Mouse (Mus musculus) retina, adult 2 months (tissue): ENCODE results near the gene Dpp6.

Experiments used
- DNase-seq: peaks from one replicate; pipeline ENCODE4 v3.0.0-alpha.2; 2012; ENCODE audit warnings: low read depth, low spot score

Gene Dpp6

DNA sequence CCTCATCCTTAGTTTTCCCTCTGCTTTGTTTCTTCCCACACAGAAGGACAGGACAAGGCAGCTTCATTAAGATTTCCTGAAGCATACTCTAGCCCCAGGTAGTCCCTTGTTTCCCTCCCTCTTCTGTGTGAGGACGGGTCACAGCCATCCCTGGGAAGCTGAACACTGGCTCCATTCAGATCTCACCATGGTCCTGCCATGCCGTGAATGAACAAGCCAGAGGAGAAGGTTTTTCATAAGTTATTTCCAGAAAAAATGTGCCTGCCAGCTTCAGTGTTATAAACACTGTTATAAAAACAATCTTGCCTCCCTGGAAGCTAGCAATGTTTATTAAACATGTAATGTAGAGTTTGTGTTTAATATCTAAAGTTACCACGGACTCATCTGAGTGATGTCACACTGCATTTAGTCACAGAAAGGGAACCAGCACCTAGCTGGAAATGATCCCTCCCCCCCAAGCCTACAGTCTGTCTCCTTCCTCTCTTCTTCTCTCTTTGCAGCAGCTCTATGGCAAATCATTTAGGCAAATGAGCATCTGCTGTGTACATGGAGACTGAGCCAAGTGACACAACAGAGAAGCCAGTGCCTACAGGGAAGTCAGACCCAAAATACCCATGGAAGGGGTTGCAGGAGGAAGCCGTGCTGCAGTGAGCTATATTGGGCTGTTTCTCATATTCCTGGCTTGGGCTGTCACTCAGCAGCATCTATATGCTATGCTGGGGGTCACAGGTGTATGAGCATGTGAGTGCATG, 128.3 kb downstream of the Dpp6 start:
- DNase-seq: no peak

DNA sequence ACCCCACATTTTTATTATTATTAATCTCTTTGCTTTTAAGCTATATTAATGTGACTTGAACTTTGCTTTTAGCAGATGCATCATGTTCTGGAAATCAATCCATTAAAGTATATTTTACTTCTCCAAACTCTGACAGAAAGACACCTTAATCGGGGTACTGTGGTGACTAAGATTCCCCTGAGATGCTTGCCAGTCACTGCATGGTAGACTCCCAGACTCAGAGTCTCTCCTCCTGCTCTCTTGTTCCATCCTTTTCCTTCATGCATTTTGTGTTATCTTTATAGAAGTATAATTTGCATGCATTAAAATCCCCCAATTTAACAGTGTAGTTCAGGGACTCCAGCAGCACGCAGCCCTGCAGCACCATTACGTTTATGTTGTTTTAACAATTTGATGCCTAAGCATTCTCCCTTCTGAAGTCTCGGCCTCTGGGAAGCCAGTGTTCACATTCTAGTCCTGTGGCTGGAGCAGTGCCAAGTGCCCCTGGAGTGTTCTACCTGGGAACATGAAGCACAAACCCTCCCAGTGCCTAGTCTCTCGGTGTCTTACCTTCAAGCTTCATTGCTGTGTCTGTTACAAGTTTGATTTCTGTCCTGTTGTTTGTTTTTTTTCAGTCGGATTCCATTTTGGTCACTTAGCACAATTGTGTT, 153.1 kb downstream of the Dpp6 start:
- no peak for DNase-seq

DNA sequence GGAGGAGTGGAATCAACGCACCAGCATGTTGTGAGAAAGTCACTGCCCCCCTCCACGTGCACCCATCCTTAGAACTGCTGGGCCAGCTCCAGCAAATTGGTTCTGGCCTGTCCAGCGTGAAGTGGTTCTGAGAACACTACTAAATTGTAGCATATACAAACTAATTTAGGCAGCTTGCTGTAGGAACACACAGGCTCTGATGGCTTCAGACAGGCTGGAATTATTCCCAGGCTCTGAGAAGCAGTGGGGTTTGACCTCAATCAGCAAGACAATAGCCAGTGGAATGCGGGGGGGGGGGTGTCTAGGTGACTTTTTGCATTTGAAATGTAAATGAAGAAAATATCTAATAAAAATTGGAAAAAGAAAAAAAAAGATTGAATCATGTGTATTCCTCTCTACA, 156.2 kb downstream of the Dpp6 start:
- DNase-seq: no peak

DNA sequence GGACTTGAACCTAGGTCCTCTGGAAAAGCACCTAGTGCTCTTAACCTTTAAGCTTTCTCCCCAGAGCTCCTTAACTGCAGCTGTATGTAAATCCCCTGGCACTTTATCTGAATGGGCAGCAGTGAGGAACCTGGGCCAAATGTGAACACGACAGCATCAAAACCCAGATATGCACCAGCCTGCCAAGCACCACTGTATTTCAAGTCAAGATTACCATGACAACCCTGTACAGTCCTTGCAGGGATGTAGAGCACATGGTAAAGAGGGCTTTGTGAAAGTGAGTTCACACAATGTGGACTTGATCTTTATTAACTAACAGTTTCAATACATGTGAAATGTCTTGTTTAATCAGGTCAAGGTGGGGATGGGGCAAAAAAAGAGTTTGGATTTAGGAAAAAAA, 162.3 kb downstream of the Dpp6 start:
- DNase-seq: no peak

DNA sequence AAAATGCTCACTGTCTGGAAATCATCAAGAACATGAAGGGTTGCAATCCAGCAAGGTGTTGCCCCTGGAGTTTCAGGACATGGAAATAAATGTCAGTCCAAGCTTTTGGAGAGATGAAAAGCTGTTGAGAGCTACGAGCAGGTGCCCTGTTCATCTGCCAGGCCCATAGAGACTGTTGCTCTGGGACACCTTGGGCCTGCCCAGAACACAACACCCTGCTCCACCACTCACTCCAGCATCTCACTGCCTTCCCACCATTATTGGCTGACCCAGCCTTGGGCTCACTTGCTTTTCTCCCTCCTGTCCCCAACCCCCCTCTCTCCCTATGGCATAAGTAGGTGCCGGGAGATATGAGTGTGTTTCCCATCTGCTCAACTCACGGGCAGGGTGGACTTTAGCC, 162.8 kb downstream of the Dpp6 start:
- no peak for DNase-seq

DNA sequence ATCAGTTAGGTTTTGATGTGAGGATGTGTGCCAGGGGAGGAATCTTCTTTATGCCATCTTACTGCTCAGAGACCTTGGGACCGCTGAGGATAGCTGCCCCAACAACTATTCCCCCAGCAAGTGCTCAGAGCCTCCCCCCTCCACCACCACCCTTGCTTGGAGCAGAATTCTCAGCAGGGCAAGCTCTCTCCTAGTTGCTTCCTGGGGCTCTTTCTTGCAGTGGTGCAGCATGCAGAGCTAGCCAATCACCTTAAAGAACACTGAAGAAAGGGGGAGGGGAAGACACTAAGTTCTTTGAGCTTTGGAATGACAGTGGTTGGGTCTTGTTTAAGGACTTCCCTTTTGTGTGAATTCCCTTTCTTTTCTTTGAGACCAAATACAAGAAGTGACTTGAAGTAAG, 168.1 kb downstream of the Dpp6 start:
- DNase-seq: no peak

DNA sequence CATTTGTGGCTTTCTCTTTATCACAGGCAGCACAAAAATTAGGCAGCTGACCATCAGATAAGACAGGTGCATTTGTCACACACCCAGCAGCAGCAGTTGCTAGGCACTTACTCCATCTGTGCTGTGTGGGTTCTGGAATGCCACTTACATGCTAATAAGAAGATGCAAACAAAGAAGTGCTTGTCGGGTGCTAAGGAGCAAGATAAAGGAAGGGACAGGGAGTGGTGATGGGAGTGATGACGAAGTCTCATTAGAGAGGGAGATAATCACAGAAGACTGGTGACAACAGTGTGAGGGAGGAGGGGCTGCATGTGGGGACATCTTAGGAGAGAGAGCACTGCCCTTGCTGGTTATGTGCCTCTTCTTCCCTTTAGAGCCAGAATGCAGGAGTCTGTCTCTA, 174.6 kb downstream of the Dpp6 start:
- DNase-seq: no peak

DNA sequence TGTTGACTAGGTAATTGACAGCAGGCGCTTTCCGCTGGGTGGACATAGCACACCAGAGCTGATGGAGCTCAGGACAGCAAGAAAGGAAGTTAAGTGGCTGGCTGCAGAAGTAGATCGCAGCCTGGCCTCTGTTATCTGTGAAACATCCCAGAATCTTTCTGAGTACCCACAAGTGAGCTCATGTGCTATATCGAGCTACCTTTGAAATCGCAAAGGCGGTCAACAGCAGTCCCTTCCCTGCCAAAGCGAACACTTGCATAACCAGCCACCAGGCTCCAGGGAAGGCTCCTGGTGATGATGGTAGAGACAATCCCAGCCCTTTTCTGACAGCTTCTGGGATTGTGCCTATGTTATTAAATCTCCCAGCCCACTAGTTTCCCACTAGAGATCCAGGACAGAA, 186.5 kb downstream of the Dpp6 start:
- DNase-seq: no peak

DNA sequence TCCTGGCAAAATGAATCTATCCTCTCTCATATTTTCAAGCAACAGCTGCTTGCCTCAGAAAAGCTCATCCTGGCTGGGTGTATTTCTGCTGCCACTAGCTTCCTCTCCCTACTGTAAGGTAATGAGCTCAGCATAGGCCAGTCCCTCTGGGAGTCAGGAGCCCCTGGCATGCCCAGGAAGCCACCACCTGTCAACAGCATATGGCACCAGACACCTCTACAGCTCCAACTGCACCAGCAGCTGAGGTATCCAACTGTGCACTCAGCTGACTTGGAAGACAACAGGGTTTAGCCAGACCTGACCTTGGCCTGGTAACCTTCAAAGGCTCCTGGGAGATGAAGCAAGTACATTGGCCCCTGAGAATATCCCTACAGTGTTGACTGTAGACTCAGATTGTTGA, 192.2 kb downstream of the Dpp6 start:
- DNase-seq: no peak

DNA sequence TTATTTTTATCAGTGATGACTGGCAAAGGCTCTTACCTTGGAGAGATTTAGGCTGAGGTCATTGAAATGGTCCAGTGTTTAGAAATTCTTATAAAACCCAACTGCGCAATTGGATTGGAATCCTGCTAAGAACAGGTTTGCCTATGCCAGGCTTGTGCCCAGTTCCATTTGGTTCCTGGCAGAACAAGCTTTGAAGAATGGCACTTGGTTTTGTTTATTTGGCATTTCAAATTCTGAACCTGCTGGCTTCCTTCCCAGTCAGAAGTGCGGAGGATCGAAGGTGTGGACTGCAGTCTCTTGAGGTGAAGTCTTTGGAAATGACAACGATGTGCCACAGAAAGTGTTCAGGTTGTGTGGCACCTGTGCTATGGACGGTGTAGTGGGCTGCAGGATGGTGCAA, 193.6 kb downstream of the Dpp6 start:
- no peak for DNase-seq

DNA sequence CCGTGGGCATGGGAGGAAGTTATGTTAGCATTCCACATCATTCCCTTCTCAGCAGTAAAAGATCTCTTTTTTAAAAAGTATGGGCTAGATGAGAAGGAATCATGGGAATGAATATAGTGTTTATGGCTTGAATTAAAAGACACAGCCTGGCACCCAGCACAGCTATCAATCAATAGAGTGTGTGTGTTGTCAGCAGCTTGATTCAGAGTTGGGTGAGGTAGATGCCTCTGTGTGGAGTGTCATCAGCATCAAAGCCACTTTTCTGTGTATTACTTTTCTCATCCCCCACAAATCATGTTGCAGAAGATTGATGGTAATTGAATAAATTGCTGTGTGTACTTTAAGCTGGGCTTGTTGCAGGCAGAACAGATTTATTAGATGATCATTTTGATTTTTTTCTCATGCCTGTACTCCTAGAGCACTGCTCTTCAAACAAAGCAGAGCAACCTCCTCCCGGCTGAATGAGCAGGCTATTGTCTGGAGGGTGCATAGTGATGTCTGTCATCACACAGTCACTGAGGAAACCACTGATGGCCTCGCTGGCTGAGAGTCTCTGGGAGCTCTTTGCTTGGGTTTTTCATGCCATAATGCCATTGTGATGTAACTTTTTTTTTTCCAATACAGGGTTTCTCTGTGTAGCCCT, 201.4 kb downstream of the Dpp6 start:
- DNase-seq: no peak

DNA sequence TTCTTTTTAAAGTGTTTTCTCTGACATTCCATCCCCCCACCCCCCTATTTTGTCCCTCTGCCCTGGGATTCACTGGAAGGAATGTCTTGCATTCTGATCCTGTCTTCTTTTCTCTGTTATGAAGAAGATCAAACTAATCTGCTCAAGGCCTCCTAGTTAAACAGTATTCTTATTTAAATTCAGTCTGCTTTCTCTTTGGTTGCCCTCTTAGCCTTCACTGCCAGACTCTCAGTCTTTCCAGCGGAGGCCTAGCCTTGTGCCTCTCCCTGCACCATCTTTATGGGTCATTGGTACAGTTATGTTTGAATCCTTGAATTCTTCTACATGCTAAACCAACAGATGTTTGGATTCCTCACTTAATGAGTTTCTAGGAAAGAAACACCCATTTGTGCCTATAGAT, 211.6 kb downstream of the Dpp6 start:
- DNase-seq: no peak

DNA sequence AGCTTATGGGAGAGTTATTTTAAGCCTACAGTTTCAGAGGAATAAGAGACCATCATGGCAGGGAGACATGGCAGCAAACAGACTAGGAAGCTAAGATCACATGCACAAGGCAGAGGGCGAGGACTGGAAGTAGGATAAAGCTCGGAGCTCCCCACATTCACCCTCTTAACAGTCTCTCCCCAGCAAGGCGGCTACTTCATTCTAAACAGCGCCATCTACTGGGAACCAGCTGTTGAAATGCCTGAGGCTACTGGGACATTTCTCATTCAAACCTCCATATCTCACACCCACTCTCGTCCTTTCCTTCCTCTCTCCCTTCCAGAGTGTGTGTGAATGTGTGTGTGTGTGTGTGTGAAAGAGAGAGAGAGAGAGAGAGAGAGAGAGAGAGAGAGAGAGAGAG, 212.8 kb downstream of the Dpp6 start:
- DNase-seq: no peak

DNA sequence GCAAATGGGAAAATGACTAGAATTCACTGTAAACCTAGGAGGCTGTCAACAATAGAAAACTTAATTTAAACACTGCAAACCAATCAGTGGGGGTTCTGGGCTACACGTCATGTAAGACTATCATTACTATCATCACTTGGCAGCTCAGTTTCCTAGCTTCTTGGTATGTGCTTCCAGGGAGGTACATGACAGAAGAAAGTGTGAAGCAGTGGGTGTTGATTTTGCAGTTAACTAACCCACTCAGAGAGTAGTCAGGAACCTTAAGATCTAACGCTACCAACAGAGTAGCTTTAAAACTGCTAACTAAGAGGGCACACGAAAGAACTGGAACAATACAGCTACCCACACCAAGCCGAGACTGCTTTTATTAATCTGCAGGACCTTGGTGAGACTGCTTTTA, 217.9 kb downstream of the Dpp6 start:
- DNase-seq: no peak

DNA sequence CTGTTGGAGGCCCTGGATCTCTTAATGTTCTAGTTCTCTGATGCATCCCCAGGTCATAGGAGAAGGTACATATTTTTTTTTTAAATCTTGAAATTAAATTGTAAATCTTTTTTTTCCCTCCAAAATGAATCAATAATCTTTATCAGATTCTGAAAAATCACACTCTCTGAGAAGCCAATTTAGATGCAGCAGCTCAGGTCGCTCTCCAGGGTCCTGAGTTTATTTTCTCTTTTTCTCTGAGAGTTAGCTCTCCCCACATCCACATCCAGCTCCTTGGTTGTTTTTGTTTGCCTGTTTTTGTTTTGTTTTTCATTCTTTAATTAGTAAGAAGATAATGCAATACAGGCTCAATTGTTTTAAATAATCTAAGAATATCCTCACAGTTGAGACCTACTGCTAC, 218.3 kb downstream of the Dpp6 start:
- DNase-seq: no peak

DNA sequence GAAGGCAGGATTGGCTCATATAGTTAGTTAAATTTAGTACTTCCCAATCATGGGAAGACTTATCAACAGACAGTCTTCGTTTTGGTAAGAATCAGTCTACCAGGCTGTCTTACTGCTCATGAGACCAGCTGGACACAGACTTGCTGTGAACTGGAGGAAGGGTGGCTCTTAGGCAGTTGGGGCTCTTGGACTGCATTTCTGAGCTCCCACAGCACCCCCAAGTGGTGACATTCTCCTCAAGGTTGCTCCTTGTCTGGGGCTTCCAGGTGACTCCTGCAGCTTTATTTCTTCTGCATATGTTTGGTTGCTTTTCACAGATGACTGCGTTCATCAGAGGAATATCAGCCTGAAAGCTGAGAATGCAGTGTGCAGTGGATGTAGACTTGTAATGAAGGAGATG, 218.9 kb downstream of the Dpp6 start:
- no peak for DNase-seq

DNA sequence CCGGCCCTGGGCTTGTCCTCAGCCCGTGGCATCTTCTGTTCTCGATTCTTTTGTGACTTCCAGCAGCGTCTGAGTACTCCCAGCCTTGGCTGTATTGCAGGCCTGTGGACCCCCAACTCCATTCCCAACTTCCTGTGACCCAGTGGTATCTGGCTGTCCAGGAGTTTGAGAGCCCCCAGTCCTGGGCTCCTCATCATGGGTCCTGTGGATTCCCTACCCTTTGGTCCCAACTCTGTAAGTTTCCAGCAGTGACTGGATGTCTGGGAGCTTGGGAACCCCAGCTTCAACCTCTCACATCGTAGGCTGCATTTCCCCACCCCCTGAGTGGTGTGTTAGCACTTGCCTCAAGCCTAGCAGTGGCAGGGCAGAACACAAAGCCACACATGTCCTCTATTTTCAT, 220.8 kb downstream of the Dpp6 start:
- no peak for DNase-seq

DNA sequence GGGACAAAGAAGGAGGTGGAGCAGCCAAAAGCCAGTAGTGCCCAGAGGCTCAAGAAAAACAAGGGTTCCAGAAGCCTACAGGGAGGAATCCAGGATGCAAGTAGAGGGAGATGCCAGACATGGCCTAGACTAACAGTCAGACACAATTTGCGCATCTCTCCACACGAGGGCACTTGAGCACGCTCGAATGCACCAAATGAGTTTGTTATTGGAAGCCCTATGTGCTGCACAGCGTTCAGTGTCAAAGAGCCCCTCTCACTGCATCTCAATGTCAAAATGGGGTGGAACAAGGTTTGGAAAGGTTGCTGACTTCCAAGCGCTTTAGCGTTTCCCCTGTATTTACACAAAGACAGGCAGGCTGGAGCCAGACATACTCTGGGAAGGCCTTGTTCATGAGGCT, 231.2 kb downstream of the Dpp6 start:
- no peak for DNase-seq

DNA sequence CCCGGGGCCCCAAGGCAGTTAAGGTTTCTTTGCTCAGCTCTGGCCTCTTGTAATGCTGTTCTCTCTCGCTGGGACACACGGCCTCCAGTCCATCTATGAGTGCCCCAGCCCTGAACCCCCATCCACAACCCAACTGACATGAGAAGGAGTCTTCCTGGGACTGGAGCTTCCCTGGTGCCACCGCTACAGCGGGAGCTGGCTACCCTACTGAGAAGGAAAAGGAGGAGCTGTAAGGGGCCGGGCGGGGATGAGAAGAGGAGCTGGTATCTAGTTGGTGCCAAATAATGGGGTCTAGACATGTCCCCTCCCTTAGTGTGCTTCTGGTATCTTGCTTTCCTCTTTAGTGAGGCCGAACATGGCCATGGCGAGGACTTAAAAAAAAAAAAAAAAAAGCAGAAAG, 231.9 kb downstream of the Dpp6 start:
- no peak for DNase-seq

DNA sequence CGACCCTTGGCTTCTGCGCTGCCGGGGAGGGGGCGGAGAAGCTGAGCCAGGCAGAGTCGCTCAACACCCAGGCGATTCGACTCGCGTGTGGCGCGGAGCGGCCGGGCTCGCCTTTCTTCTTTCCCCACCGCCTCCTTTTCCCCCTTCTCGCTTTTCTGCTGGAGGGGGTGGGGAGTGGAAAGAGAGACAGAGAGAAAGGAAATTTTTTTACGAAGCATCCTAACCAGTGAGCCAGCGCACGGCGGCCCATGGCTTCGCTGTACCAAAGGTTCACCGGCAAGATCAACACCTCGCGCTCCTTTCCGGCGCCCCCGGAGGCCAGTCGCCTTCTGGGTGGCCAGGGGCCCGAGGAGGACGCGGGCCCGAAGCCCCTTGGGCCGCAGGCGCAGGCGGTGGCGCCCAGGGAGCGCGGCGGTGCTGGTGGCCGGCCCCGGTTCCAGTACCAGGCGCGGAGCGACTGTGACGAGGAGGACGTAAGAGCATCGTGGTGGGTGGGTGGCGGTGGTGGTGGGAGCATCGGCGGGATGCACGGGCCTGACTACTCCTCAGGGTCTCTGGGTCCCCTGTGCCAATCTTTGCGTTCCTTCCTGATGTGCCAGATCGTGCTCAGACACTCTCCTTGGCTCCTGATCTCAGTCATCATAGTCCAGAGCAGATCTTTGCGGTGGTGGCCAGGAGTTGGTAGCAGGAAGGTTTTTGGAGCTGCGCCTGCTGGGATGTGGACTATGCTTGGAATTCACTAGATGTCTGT, 232.5 kb downstream of the Dpp6 start:
- no peak for DNase-seq

DNA sequence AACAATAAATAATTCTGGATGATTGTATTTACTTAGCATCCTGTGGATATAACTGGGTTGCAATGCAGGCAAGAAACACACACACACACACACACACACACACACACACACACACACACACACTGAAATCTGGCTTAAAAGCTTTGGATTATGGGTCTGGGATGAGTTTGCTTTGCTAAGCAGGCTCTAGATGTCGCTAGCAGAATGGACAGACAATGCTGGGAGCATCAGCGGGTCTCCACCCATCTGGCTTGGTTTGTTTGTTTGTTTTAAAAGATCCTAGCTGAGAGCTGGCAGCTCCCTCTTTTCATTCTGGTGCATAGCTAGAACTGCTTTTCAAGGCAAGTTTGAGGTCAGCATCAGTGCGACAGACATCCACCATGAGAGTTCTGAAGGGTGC, 234.2 kb downstream of the Dpp6 start:
- DNase-seq: no peak

DNA sequence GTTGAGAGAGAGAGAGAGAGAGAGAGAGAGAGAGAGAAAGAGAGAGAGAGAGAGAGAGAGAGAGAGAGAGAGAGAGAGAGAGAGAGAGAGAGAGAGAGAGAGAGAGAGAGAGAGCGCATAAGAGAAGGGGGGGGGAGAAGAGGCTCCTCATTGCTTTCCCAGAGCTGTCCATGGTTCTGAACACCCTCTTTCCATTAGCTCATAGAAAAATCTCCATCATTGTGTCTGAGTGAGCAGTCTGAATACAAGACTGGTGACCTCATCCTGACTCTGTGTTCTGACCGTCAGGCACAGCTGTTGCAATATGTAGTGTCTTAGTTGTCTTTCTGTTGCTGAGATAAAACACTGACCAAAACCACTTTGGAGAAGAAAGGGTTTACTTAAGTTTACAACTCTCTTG, 235.4 kb downstream of the Dpp6 start:
- DNase-seq: no peak

DNA sequence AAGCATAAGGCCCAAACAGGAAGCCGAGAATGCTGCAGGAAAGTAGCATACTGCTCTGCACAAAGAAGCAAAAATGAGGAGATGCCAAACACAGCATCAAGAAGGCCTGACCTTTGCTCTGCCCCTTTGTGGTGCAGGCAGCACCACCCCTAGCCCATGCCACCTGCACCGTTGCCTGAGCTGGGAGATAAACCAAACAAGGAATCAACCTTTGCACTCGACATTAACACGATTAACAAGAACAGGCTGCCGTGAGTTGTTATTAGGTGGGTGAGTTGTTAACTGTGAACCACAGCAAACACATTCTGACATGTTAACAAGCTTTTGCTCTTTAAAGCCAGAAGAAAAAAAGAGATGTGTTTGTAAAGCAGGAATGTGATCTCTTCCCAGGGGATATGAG, 239.4 kb downstream of the Dpp6 start:
- no peak for DNase-seq
